Mouse (Mus musculus) cerebellum, adult 18-20 months (tissue): Measurements from ENCODE around the gene Pdss2.
"Not testable (repeated sequence)": the region's sequence is repeated elsewhere in the genome, so short reads cannot be mapped to it uniquely, and the experiment has no call there.

Source experiments
- DNase-seq, 2 experiments: peaks; one replicate each; pipeline ENCODE4 v3.0.0; 2021

The Pdss2 gene

DNA sequence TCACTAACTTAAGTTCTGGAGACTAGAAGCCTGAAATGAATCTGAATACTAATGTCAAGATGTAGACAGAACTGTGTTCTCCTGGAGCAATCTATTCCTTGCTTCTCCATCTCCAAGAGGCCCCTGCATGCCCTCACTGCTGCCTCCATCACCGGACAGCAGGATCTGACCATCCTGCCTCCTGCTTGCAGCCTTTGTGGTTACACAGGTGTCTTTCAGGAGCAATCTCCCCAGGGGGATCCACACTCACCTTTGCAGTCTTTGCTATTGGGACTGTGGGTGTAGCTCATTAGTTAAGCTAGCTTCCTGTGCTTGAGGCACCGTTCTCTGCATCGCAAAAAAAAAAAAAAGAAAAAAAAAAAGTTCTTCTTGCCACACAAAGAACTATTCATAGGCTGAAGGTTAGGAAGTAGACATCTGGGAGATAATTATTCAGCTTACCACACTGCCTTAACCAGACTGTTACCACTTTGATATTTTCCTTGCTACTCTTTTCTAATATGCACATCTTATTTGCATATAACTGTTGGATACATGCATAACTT lies 23.0 kb downstream of the Pdss2 start:
- DNase-seq, result no peak

DNA sequence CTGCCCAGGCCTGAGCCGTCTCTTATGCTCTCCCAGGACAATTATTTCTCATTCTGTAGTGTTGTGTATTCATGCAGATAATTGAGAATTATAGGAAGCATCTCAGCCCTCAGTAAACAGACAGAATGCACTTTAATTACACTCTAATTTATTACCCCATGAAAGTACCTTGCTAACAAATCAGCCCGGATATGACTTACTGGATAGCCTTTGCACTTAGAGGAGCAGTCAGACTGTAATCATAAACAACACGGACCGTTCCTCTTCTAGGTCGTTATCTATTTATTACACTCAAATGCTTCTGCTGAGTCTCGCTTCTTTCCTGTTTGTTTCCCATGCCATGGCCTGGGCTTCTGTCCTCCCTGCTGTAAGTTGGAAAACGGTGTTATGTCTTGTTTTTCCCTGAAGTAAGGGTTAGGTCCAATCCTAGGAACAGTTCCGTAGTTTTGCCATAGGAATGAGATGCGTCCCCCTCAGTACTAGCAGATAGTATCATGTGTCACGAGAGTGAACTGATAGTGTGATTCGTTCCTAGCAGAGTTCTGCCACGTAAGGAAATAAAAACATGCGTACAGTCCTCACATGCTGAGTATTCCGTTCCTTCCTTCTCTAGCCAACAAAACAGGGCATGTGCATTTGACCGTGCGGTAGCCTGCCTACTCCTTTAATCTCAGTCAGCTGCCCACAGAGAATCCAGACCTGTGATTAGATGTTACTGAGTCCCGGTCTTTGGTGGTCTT lies 24.3 kb downstream of the Pdss2 start:
- no peak for DNase-seq

DNA sequence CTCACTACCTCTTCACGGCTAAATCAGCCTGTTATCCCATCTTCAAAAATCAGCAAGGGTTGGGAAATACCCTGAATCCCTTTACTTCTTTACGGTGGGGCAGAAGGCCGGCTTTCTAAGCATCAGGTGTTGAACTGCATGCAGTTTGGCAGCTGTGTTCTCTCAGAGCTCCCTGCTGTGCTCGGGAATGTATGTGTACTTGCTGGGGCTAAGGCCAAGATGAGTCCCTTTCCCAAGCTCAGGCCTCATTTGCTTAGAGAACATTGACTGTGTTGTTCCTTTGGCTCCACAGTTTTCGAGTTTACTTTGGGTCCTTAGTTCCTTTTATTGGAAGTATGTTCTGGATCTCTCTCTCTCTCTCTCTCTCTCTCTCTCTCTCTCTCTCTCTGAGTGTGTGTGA lies 26.7 kb downstream of the Pdss2 start:
- DNase-seq, result peak; percentile 22 to 29

DNA sequence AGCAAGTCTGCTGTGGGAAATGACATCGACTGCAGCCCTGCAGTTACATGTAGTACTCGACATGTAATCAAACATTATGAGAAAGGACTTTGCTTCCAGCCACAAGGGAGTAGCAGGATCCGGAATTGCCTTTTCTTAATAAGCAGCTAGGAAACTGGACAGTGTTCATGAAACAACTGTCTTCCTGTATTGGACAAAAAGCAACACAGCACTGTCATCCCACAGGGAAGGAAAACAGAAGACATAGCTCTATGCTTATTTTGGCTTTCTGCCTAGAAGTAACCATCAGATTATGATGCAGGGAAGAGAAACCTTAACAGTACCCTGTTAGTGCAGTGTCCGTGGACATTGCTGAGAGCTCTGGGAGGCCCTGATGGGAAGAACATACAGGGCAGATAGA lies 31.0 kb downstream of the Pdss2 start:
- DNase-seq, result no peak

DNA sequence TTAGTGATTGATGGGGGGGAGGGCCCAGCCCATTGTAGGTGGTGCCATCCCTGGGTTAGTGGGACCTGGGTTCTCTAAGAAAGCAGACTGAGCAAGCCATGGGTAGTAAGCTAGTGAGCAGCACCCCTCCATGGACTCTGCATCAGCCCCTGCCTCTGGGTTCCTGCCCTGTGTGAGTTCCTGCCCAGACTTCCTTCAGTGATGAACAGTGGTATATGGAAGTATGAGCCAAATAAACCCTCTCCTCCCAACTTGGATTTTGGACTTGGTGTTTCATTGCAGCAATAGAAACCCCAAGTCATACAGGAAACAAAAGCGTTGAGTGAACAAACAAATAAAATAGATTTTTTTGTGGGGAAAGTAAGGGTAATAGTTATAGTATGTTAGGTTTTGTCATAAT lies 35.7 kb downstream of the Pdss2 start:
- not testable (repeated sequence) for DNase-seq

DNA sequence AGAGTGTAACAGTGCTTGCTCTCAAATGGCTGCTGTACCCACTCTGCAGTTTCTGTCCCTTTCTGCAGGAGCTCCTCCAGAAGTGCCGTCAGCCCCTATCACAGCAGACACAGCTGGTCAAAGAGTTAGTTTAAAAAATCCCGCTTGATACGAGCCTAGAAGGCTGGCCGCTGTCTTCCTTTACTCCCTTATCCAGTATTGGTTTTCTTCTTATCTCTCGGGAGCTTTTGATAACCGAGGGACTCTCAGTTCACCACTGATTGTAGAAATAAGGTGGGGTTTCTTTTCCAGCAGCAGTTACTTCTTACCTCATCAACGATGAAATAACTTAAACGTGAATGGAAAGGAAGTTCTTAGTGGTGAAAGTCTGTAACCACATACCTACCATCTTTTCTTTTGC lies 36.2 kb downstream of the Pdss2 start:
- DNase-seq, result not testable (repeated sequence)

DNA sequence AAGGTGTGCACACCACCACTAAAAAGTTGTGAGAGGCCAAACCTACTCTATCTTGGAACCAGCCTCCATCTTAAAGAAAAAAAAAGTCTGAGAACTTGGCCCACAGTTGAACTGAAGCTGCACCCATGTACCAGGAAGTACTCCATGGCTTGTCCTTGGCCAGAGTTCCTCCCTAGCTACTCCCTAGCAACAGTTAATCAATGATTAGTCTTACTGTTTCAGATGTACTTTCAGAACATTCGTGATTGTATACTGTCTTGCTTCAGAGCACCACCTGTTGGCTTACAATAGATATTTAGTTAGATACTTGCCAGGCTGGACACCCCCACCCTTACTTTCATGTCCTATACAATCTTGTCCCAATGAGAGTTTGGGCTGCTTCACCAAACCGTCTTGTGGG lies 50.0 kb downstream of the Pdss2 start:
- no peak for DNase-seq

DNA sequence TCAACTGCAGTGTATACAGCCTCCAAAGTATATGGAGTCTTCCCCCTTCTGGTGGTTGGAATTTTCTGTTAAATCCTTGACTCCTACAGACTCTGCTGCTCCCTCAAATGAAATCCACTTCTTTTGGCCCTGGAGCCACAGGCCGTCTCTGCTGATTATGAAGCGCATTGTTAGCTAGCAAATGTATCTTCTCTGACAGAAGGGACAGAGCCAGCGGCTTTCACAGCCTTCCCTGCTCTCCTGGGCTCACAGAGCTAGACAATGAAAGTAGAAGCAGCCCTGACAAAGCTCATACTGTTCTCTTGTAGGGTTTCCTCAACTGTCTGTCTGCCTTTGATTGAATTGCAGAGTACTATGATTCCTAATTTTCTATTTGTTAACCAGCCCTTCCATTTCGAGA lies 51.1 kb downstream of the Pdss2 start:
- no peak for DNase-seq

DNA sequence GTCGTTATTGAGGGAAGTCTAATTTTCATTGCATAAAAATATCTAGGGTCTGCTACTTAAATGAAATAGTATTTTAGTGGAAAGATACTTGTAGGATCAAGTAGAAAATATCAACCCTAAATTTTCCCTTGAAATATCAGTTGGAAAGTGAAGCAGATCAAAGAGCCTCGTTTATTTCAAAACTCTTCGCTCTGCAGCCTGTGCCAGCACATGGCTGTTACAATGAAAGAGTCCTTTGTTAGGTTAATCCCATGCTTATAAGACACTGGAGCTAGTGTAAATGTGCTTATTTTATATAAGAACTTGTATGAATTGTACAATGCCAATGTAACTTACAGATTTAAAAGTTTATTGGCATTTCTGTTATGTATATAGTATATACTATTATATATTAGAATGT lies 51.8 kb downstream of the Pdss2 start:
- DNase-seq, result no peak

DNA sequence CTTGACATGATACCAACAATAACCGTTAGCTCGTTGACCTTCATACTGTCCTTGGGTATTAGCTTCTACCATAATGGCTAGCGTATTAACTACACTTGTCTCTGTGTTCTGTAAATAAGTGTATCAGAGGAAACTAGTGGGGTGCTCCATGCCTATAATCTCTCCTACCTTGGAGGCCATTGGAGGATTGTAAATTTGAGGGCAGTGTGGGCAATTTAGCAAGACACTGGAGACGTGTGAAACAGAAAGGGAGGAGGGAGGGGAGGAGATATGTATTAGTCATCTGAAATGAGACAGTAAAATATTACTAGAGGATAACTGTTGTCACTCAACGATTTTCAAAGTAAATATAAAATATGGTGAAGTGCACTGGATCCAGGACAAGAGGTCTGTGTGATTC lies 54.2 kb downstream of the Pdss2 start:
- no peak for DNase-seq

DNA sequence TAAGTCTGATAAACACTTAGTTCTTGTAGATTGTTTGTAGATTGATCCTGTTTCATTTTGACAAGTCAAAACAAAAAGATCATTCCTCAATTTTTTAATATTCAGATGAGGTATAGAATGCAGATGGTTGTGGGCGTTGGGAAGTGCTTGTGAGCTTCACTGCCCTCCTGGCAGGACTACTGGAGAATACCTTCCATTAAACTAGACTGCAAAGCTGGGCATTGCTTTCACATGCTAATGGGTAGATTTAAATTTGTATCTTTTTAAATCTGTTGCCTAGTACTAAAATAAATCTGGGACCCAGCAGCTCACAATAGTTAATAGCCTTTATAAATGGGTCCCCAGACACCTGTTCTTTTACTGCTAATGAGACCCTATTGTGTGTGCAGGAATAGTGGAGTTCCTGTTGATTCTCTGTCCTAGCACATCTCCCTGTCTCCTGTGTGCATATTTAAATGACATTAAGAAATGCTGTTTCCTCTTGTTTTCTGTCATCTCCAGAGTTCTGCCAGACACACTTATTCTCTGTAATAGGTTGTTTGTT lies 54.9 kb downstream of the Pdss2 start:
- no peak for DNase-seq

DNA sequence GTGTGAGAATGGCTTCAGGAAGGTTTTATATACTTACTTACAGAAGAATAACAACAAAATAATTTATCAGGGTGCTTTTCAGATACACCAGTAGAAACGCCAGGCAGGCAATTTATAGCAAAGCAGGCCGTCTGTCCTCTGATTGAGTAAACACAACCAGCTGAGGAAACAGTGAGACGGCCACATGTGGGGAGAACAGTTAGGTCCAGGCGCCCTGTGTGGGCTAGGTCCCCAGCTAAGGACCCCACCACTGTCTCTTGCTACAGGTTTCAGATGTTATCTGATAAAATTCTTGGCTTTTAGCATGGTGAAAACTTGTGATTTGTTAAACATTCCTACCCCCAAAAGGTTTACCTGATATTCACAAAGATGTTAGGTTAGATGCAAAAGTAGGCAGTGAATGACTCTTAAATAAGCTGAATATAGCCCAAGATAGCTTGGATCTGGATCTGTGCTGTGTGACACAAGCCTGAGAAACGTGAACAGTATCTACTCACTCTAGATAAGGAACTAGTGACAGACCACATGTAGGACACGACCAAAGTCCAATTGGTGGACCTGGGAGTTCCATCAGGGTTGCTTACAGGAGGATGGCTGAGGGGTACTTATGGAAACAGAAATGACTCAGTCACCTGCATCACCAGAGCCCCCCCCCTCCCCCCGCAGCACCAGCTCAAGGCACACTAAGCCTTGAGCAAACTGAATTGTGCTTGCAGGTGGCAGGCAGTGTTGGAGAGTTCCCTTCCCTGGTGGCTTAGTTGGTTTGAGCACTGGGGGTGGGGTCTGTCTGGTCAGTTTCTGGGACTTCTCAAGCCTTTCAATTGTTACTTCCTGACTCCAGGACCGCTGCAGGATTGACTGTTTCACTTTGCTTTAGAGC lies 56.2 kb downstream of the Pdss2 start:
- DNase-seq, result no peak

DNA sequence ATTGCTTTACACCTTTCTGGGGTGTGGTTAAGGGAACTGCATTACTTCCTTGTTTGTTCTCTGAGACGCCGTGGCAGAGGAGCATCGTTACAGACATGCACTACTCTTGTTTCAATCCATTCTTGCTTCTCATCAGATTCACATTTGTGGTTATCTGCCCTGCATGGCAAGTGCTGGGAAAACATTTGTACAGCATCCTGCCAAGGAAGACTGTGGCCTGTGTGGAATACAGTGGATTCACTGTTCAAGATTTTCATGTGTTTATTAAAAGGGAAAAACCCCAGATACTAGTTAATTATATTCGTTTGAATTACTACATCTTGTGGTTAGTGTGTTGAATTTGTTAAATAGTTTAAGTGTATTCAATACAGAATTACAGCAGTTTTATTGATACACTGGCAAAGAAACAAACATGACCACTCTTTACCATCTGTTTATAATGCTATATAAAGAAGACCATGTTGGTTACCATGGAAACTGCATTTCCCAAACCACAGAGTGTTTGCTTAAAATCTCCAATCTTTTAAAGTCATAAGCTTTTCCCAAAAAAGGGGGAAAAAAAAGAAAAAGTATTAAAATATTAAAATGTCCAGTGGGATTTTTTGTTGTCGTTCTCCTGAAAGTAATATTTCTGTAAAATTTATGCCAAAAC lies 58.5 kb downstream of the Pdss2 start:
- no peak for DNase-seq

DNA sequence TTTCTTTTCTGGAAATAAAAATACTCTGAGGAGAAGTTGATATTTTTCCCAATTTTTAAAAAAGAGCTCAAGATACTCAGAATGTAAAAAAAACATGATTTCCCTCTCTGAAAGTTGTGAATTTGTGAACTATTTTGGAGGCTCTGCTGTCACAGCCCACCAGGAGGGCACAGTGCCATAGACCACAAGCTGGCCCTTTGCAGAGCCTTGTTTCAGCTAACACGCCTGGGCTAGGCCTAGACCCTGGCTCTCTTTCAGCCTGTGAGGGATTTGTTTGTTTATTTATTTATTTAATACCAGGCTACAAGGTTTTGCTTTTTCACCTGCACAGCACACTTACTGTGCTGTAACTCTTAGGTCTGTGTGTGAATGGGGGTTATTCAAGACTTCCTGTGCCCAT lies 64.3 kb downstream of the Pdss2 start:
- DNase-seq, result no peak

DNA sequence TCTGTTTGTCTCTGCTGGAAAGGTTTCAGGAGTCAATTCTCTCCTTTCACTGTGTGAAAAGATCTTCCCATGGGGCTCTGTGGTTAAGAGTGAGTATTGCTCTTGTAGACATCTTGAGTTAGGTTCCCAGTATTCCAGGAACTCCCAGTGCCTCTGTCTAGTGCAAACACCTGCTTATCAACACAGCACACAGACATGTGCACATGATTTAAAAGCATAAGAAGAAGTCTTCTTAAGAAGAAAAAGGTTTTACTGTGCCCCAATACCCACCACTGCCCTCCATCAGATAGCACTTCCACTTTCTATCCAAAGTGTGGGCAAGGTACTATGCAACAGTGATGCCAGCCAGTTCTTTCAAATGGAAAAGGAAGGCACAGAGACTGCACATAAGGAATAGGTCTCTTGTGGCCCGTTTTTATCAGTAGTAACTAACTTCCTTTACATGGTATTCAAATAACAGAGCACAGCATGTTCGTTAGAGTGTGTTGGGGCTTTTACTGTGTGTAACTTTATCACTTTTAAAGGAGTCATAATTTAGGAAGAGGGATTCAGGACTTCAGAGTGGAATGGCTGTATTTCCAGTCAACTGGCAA lies 69.4 kb downstream of the Pdss2 start:
- no peak for DNase-seq

DNA sequence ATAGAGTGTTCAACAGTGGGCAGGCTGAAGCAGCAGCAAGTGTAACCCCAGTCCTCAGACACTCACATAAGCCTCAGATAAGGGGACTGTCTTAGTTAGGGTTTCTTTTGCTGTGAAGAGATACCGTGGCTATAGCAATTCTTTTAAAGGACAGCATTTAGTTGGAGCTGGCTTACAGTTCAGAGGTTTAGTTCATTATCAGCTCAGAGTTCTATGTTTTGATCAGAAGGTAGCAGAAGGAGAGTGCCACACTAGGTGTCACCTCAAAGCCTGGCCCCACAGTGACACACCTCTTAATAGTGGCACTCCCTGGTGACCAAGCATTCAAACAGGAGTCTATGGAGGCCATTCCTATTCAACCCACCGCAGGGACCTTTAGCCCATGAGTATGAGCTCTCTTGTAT lies 70.0 kb downstream of the Pdss2 start:
- no peak for DNase-seq

DNA sequence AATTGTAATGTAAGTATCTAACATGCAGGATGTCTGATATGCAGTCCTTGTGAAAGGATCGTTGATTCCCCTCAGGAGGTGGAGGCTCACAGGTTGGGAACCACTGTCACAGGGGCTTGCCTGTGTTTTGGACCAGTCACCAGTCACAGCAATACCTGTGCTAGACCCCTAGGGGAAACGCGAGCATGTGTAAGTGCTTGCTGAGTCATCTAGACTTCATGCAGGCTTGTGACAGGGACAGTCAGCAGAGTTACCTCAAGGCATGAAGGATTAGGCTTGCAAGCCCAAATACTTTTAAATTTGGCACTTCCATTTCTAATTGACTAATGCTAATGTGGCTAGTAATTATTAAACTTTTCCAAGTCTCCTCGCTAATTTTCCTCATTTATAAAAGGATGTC lies 71.2 kb downstream of the Pdss2 start:
- no peak for DNase-seq

DNA sequence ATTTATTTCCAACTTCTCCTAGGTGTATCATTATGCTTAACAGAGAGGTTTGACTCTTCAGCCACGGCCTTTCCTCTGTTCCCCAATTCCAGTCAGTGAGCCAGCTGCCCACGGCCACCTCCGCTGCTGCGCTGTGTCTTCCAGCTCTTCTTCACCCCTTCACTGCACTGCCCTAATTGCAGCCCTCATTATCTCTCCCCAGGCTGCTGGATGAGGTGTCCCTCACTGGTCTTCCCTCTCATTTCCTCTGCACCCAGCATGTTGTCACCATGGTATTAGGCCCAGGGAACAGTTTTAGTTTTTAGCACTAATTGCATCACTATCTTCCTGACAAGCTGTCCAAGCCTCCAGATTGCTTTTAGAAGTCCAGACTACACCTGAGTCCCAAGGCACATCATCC lies 73.0 kb downstream of the Pdss2 start:
- DNase-seq, result peak; percentile 12 to 25

DNA sequence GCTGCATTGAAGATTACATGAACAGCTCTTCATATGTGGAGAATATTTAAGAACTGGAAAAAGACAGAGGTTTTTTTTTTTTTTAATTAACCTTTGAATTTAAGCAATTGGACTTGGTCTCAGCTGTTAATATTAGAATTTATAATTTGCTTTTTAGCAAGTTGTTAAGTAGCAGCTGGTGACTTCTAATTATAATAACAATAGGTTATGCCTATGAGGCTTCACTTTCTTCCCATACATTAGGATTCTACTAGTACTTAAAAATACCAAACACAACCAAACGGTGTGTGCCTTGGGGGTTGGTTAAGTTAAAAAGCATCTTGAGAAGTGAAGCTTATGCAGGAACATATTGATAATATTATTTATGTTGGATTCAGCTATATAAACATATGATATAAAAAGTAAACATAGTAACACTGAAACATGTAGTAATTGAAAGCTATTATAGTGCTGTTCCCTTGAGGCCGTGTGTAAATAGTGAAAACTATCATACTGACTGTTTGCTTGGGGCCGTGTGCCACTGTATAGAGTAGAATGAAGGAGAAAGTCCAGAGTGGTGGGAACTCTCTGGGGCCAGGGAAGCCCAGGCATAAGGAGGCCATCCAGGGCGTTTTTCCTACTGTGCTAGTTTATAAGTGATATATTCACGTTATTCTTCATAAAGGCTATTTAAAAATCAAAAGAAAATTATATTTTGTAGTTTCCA lies 87.0 kb downstream of the Pdss2 start:
- DNase-seq, result no peak

DNA sequence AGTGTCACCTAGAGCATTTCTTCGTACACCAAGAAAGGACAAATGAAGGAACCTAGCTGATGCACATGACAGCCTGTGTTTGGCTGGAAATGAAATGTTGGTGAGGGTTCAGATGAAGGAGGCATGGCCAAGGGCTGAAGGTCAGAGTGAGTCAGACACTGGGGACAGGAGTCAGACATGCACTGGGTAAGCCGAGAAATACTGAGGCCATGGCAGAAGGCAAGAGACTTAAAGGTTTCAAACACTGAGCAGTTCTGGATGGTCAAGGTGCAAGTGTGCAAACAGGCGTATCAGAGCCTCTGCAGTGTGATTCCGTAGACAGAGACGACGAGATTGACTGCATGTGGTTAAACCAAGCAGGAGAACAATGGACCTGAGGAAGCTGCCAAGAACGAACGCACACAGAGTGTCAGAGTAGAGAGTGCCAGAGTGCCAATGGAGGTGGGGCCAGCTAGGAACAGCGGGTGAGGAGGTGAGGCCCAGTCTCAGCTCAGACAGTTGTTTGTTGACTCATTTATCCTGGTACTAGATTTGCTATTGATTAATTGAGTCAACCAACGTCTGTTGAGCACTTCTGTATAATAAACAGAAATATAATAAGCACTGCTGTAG lies 89.6 kb downstream of the Pdss2 start:
- peak; percentile 22 to 40 for DNase-seq

DNA sequence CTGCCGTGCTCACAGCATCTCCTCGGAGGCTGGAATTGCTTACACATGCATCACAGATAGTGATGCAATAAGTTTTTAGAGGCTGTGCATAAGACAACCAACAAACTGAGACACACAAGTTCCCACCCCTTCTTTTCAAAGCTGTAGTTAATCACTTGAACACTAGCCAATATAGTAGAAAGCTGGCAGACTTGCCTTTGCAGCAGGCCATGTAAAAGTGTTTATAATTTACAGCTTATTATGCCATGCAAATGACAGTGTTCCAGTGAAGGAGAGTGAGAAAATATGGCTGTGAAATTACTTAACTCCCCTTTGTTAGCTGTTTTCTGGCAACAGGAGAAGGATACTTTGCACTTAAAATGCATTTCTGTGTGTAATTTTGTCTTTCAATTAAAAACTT lies 90.9 kb downstream of the Pdss2 start:
- DNase-seq, result no peak
